Mouse (Mus musculus): ENCODE results near the gene Mknk2. TPM values are rescaled to one million over a fixed set of nuclear protein-coding genes. Genes with fewer than 3 reads are reported as not detected.

Mknk2 gene
- polyA plus RNA-seq, 1 experiment from 2014 or later: 103 TPM

DNA sequence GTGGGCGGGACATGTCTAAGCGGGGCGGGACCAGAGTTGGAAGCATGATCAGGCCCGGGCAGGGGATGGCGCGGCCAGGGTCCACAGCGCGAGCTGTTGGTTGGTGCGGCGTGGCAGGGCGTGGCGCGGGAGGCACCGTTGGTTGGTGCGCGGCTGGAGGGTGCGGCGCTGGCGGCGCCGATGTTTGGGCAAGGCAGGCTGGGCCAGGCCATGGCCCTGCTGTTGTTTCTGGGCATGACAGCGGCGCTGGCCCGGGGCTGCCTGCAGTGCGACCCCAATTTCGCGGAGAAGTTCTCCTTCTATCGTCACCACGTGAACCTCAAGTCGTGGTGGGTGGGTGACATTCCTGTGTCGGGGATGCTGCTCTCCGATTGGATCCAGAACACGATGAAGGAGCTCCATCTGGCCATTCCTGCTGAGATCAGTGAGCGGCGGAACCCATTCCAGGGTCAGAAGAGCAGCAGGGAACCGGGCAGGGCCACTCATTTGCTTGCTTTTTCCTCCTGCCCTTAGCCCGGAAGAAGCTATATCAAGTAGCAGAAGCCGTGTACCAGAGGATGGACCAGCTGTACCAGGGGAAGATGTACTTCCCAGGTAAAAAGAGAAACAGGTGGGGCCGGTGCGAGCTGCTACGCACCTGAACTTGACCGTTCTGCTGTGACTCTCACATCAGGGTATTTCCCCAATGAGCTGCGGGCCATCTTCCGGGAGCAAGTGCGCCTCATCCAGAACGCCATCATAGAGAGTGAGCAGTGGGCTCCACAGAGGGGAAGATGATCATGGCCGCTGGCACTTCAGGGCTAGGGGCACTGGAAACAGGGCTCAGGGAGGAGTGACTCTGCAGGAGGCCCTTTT lies 24.9 kb upstream of the Mknk2 start:
- WGBS: 2% methylated on average over 47 of the region's 47 CpGs
- H3K4me2 ChIP-seq (replicated peaks; ENCODE audit: low read depth, low read length): peak overlapping the region; percentile 64
- peak overlapping the region; percentile 89 for H3K27ac ChIP-seq (ENCODE audit: low read length)
- peaks cover 15% of the 10 kb centered on the region for H3K4me1 ChIP-seq (ENCODE audit: insufficient read depth, low read depth, low read length)
- no peaks in the 10 kb centered on the region for H3K27me3 ChIP-seq (replicated peaks; ENCODE audit: insufficient read depth, low read length)
- no peak for TF ChIP-seq EP300 (IDR thresholded peaks at IDR 0.05)
- TF ChIP-seq CTCF (IDR thresholded peaks at IDR 0.05): peak; percentile 29
- peak overlapping the region; percentile 43 for H3K4me3 ChIP-seq (ENCODE audit: low read depth, low read length)
- ATAC-seq: peak; percentile 87
- H3K9me3 ChIP-seq (ENCODE audit: low read length): no peaks in the 10 kb centered on the region
- peak; percentile 98 for DNase-seq (ENCODE audit: low spot score)
- H3K36me3 ChIP-seq (ENCODE audit: insufficient read depth, low read length): peaks cover 6% of the 10 kb centered on the region
- H3K9ac ChIP-seq (replicated peaks; ENCODE audit: low read depth): peak overlapping the region; percentile 33

DNA sequence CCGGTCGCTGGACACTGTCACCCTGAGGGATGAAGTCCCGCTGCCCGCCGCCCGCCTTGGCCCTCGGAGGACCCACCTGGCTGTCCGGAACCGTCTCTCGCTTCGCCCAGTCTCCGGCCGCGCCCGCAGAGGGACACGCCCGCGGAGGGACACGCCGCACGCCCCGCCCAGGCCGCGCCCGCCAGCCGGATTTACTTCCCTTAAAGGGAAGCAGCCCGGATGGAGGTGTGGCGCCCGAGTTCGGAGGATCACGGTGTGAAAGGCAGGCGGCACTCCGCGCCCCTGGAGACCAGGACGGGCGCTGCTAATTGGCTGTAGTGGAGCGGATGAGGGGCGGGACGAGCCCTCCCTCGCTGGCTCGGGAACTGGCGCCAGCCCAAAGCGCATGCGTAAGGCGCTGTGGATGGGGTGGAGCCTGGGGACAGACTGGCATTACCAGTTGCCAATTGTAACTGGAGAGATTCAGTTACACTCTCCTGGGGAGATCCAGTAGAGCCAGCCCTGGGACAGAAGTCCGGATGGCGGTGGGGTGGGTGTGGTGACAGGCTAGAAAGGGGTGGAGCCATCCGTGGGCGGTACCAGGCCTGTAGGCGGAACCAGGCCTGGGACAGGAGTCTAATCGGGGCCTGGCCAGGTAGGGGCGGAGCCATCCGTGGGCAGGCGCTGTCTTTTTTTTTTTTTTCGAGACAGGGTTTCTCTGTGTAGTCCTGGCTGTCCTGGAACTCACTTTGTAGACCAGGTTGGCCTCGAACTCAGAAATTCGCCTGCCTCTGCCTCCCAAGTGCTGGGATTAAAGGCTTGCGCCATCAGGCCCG lies 24.0 kb upstream of the Mknk2 start, which contains the start of the genes Mob3a and Izumo4:
Gene Mob3a, minus strand, starts transcription at position 257 of the 815 bp plus-strand sequence.
Gene Izumo4, plus strand, starts transcription at position 464 of the 815 bp plus-strand sequence.
- H3K36me3 ChIP-seq (ENCODE audit: insufficient read depth, low read length): no peaks in the 10 kb centered on the region
- H3K9me3 ChIP-seq (ENCODE audit: low read length): no peaks in the 10 kb centered on the region
- peak within 1 kb of the TSS; percentile 64 for H3K4me2 ChIP-seq (replicated peaks; ENCODE audit: low read depth, low read length)
- peaks cover 15% of the 10 kb centered on the region for H3K4me1 ChIP-seq (ENCODE audit: insufficient read depth, low read depth, low read length)
- peak within 1 kb of the TSS; percentile 89 for H3K27ac ChIP-seq (ENCODE audit: low read length)
- no peaks in the 10 kb centered on the region for H3K27me3 ChIP-seq (replicated peaks; ENCODE audit: insufficient read depth, low read length)
- DNase-seq (ENCODE audit: low spot score) (peak; percentile 100), ATAC-seq (peak; percentile 94)
- peak within 1 kb of the TSS; percentile 59 for H3K4me3 ChIP-seq (ENCODE audit: low read depth, low read length)
- peak within 1 kb of the TSS; percentile 46 for H3K9ac ChIP-seq (replicated peaks; ENCODE audit: low read depth)
- WGBS: under 1% methylated on average over 59 of the region's 59 CpGs
- TF ChIP-seq CTCF (IDR thresholded peaks at IDR 0.05) (no peak; the same call in 1 of the 2 replicates), EP300 (IDR thresholded peaks at IDR 0.05) (no peak)

GRCm38 (mm10) chr10:80700732-80701131 lies 22.8 kb upstream of the Mknk2 start:
- TF ChIP-seq EP300 (IDR thresholded peaks at IDR 0.05): no peak
- TF ChIP-seq CTCF (IDR thresholded peaks at IDR 0.05): no peak
- Histone ChIP-seq H3K4me1 (ENCODE audit: insufficient read depth, low read depth, low read length) (peaks cover 24% of the 10 kb centered on the region), H3K9ac (replicated peaks; ENCODE audit: low read depth) (peak overlapping the region; percentile 46; the same call in 1 of the 2 replicates)

GRCm38 (mm10) chr10:80700038-80700504 lies 22.2 kb upstream of the Mknk2 start:
- no peak overlapping the region for H3K4me3 ChIP-seq (ENCODE audit: low read depth, low read length)
- DNase-seq (ENCODE audit: low spot score) (no peak), ATAC-seq (no peak)
- H3K27me3 ChIP-seq (replicated peaks; ENCODE audit: insufficient read depth, low read length): no peaks in the 10 kb centered on the region
- no peaks in the 10 kb centered on the region for H3K9me3 ChIP-seq (ENCODE audit: low read length)
- 84% methylated on average over 7 of the region's 7 CpGs for WGBS
- H3K9ac ChIP-seq (replicated peaks; ENCODE audit: low read depth): no peak overlapping the region
- no peaks in the 10 kb centered on the region for H3K36me3 ChIP-seq (ENCODE audit: insufficient read depth, low read length)
- TF ChIP-seq EP300 (IDR thresholded peaks at IDR 0.05) (no peak), CTCF (IDR thresholded peaks at IDR 0.05) (no peak)
- H3K4me1 ChIP-seq (ENCODE audit: insufficient read depth, low read depth, low read length): peaks cover 25% of the 10 kb centered on the region
- H3K27ac ChIP-seq (ENCODE audit: low read length): no peak overlapping the region
- H3K4me2 ChIP-seq (replicated peaks; ENCODE audit: low read depth, low read length): no peak overlapping the region

More at GRCm38 (mm10) chr10:80700732-80701131, 22.8 kb upstream of the Mknk2 start:
- peak overlapping the region; percentile 59 for H3K4me3 ChIP-seq (ENCODE audit: low read depth, low read length)
- H3K27me3 ChIP-seq (replicated peaks; ENCODE audit: insufficient read depth, low read length): no peaks in the 10 kb centered on the region
- H3K9me3 ChIP-seq (ENCODE audit: low read length): no peaks in the 10 kb centered on the region
- peak overlapping the region; percentile 88; the same call in 1 of the 2 replicates for H3K27ac ChIP-seq (ENCODE audit: low read length)
- WGBS: 33% methylated on average over 4 of the region's 4 CpGs
- DNase-seq (ENCODE audit: low spot score) (no peak), ATAC-seq (no peak)
- H3K4me2 ChIP-seq (replicated peaks; ENCODE audit: low read depth, low read length): peak overlapping the region; percentile 61
- H3K36me3 ChIP-seq (ENCODE audit: insufficient read depth, low read length): no peaks in the 10 kb centered on the region

- TF ChIP-seq CTCF (IDR thresholded peaks at IDR 0.05) (no peak), EP300 (IDR thresholded peaks at IDR 0.05) (no peak)
- DNase-seq (ENCODE audit: low spot score): no peak
- Histone ChIP-seq H3K36me3 (ENCODE audit: insufficient read depth, low read length) (no peaks in the 10 kb centered on the region), H3K27ac (ENCODE audit: low read length) (no peak overlapping the region), H3K9me3 (ENCODE audit: low read length) (no peaks in the 10 kb centered on the region), H3K9ac (replicated peaks; ENCODE audit: low read depth) (no peak overlapping the region), H3K4me2 (replicated peaks; ENCODE audit: low read depth, low read length) (no peak overlapping the region), H3K4me3 (ENCODE audit: low read depth, low read length) (no peak overlapping the region), H3K27me3 (replicated peaks; ENCODE audit: insufficient read depth, low read length) (no peaks in the 10 kb centered on the region), H3K4me1 (ENCODE audit: insufficient read depth, low read depth, low read length) (peaks cover 30% of the 10 kb centered on the region)
- 88% methylated on average over 9 of the region's 9 CpGs for WGBS
- no peak for ATAC-seq
Observed at GRCm38 (mm10) chr10:80698605-80699004, 20.7 kb upstream of the Mknk2 start.

- TF ChIP-seq EP300 (IDR thresholded peaks at IDR 0.05) (no peak), CTCF (IDR thresholded peaks at IDR 0.05) (no peak)
- ATAC-seq: no peak
- 87% methylated on average over 9 of the region's 9 CpGs for WGBS
- Histone ChIP-seq H3K9ac (replicated peaks; ENCODE audit: low read depth) (no peak overlapping the region), H3K36me3 (ENCODE audit: insufficient read depth, low read length) (no peaks in the 10 kb centered on the region), H3K9me3 (ENCODE audit: low read length) (no peaks in the 10 kb centered on the region), H3K27ac (ENCODE audit: low read length) (no peak overlapping the region), H3K4me3 (ENCODE audit: low read depth, low read length) (no peak overlapping the region), H3K4me1 (ENCODE audit: insufficient read depth, low read depth, low read length) (peaks cover 26% of the 10 kb centered on the region), H3K27me3 (replicated peaks; ENCODE audit: insufficient read depth, low read length) (no peaks in the 10 kb centered on the region), H3K4me2 (replicated peaks; ENCODE audit: low read depth, low read length) (no peak overlapping the region)
- no peak for DNase-seq (ENCODE audit: low spot score)
Observed at GRCm38 (mm10) chr10:80697812-80698211, 19.9 kb upstream of the Mknk2 start.

Measured in lung, postnatal 0 days (tissue).